Mouse (Mus musculus) embryonic fibroblast, embryonic 13.5 days (primary cell): ENCODE measurements at regions not wholly inside any gene's neighbourhood (a gene's known extent, or its start where the extent isn't known, plus 50 kb on each side); places are given as distances from the start of the nearest gene placed in this dataset.

Source experiments
- H3K27ac ChIP-seq: 2 replicates; pipeline ENCODE4 v1.5.1; 2012; ENCODE audit warnings: low read length, control low read depth, inconsistent platforms; ENCODE audit not compliant: insufficient read depth
- H3K4me1 ChIP-seq: 2 replicates; pipeline ENCODE4 v1.6.1; 2011; ENCODE audit warnings: low read length; ENCODE audit not compliant: control insufficient read depth, insufficient read depth
- H3K4me3 ChIP-seq: 2 replicates; pipeline ENCODE4 v1.5.1; 2011; ENCODE audit warnings: mild to moderate bottlenecking, control low read depth, low read length; ENCODE audit not compliant: insufficient read depth
- CTCF ChIP-seq: IDR thresholded peaks from 2 replicates; pipeline ENCODE4 v1.5.1; 2011; ENCODE audit warnings: mild to moderate bottlenecking, control low read depth, low read length, moderate library complexity, borderline replicate concordance; ENCODE audit not compliant: insufficient read depth
- POLR2A ChIP-seq: IDR thresholded peaks from 2 replicates; pipeline ENCODE4 v1.6.1; 2011; ENCODE audit warnings: low read depth, mild to moderate bottlenecking, control low read depth, low read length, moderate library complexity

- Histone ChIP-seq H3K4me3 (no peak overlapping the region), H3K27ac (no peak overlapping the region), H3K4me1 (no peaks in the 10 kb centered on the region)
- no peak for TF ChIP-seq POLR2A
- no peak for TF ChIP-seq CTCF
Measured at GRCm38 (mm10) chr16:74683371-74683770, 271.7 kb upstream of the Robo2 start.

- Histone ChIP-seq H3K4me3 (no peak overlapping the region), H3K4me1 (no peaks in the 10 kb centered on the region), H3K27ac (no peak overlapping the region)
- TF ChIP-seq CTCF (no peak), POLR2A (no peak)
Measured at GRCm38 (mm10) chr16:74675586-74675985, 264.0 kb upstream of the Robo2 start.

GRCm38 (mm10) chr16:74671466-74671865, 259.8 kb upstream of the Robo2 start:
- Histone ChIP-seq H3K27ac (no peak overlapping the region), H3K4me3 (no peak overlapping the region), H3K4me1 (no peaks in the 10 kb centered on the region)
- no peak for TF ChIP-seq CTCF
- no peak for TF ChIP-seq POLR2A

- Histone ChIP-seq H3K4me3 (no peak overlapping the region), H3K4me1 (no peaks in the 10 kb centered on the region), H3K27ac (no peak overlapping the region)
- TF ChIP-seq CTCF (no peak), POLR2A (no peak)
Measured at GRCm38 (mm10) chr16:74664337-74664736, 252.7 kb upstream of the Robo2 start.

- Histone ChIP-seq H3K4me3 (no peak overlapping the region), H3K27ac (no peak overlapping the region), H3K4me1 (no peaks in the 10 kb centered on the region)
- TF ChIP-seq POLR2A (no peak), CTCF (no peak)
Measured at GRCm38 (mm10) chr16:74651244-74651643, 239.6 kb upstream of the Robo2 start.

GRCm38 (mm10) chr16:74649207-74649606, 237.6 kb upstream of the Robo2 start:
- no peak overlapping the region for H3K27ac ChIP-seq
- TF ChIP-seq POLR2A (no peak), CTCF (no peak)

GRCm38 (mm10) chr16:74648384-74648783, 236.8 kb upstream of the Robo2 start:
- H3K27ac ChIP-seq: no peak overlapping the region
- no peak overlapping the region for H3K4me3 ChIP-seq
- H3K4me1 ChIP-seq: no peaks in the 10 kb centered on the region
- no peak for TF ChIP-seq CTCF
- TF ChIP-seq POLR2A: no peak

More at GRCm38 (mm10) chr16:74649207-74649606, 237.6 kb upstream of the Robo2 start:
- Histone ChIP-seq H3K4me1 (no peaks in the 10 kb centered on the region), H3K4me3 (no peak overlapping the region)

- no peak overlapping the region for H3K27ac ChIP-seq
- H3K4me1 ChIP-seq: no peaks in the 10 kb centered on the region
- no peak overlapping the region for H3K4me3 ChIP-seq
- TF ChIP-seq CTCF: no peak
- no peak for TF ChIP-seq POLR2A
Measured at GRCm38 (mm10) chr16:74644750-74645366, 233.2 kb upstream of the Robo2 start.

- H3K4me1 ChIP-seq: no peaks in the 10 kb centered on the region
- TF ChIP-seq POLR2A (no peak), CTCF (no peak)
- no peak overlapping the region for H3K27ac ChIP-seq
- H3K4me3 ChIP-seq: no peak overlapping the region
Measured at GRCm38 (mm10) chr16:74639805-74640204, 228.2 kb upstream of the Robo2 start.

- TF ChIP-seq CTCF (no peak), POLR2A (no peak)
- H3K27ac ChIP-seq: no peak overlapping the region
- no peak overlapping the region for H3K4me3 ChIP-seq
- H3K4me1 ChIP-seq: no peaks in the 10 kb centered on the region
Measured at GRCm38 (mm10) chr16:74637638-74638037, 226.0 kb upstream of the Robo2 start.
